Mouse (Mus musculus): Measurements from ENCODE around the gene Nuf2. TPM values are rescaled to one million over a fixed set of nuclear protein-coding genes. Genes with fewer than 3 reads are reported as not detected.

The Nuf2 gene
- polyA plus RNA-seq (2014; fragmentation: Illumina TruSeq; extraction: RNeasy Lipid Tissue Mini Kit (QIAGEN cat#74804); ENCODE audit: low read depth, low replicate concordance), result 18.3 TPM

GRCm38 (mm10) chr1:169530876-169531701 is at the start of gene Nuf2:
TSS of gene Nuf2 (minus strand) at chr1:169531464.

Other genes starting within 250 kb of the Nuf2 start
- 436 TPM for gene Rgs5, start 124.0 kb upstream of the Nuf2 start, polyA plus RNA-seq (2014; fragmentation: Illumina TruSeq; extraction: RNeasy Lipid Tissue Mini Kit (QIAGEN cat#74804); ENCODE audit: low read depth, low replicate concordance)
- 16.3 TPM for gene Rgs4, start 216.2 kb upstream of the Nuf2 start, polyA plus RNA-seq (2014; fragmentation: Illumina TruSeq; extraction: RNeasy Lipid Tissue Mini Kit (QIAGEN cat#74804); ENCODE audit: low read depth, low replicate concordance)

All from sigmoid colon, adult 10 weeks (tissue).